In genomic region chr12:111906309-111906875, GRCm38 (mm10) we compare ENCODE assay signal across 8 mouse cellular contexts. TPM values are rescaled to one million over a fixed set of nuclear protein-coding genes. Genes with fewer than 3 reads are reported as not detected.
DNase-seq lines count a peak whose midpoint lies in the region; ATAC-seq and TF ChIP-seq lines count a peak whose summit lies in the region.
"Had no signal": no experiment of that assay in that cellular context is flagged by ENCODE, and none has a peak within 500 bp of the region (broad histone marks: within the 10 kb centered on the region; RNA-seq: fewer than 3 reads in every experiment).

No protein-coding gene starts in this region.

- peak overlapping the region; percentile 81 for H3K4me3 ChIP-seq in liver, embryonic 11.5 days (ENCODE audit: low read depth, low read length)
- peak overlapping the region; percentile 81 for H3K4me3 ChIP-seq in forebrain, postnatal 0 days (ENCODE audit: low read depth, low read length)
- 0 out of 2 replicates have a peak overlapping the region, but pooled peaks have one; percentile 88 for H3K4me3 ChIP-seq in limb, embryonic 10.5 days
- peak overlapping the region; percentile 72 for H3K4me3 ChIP-seq in neural tube, embryonic 15.5 days (replicated peaks)

- peaks cover 20% of the 10 kb centered on the region for H3K4me1 ChIP-seq in liver, embryonic 11.5 days (replicated peaks; ENCODE audit: control insufficient read depth, insufficient read depth, low read length)
- peaks cover 13% of the 10 kb centered on the region; the same call in 1 of the 2 replicates for H3K4me1 ChIP-seq in forebrain, postnatal 0 days (ENCODE audit: insufficient read depth)
- H3K4me1 ChIP-seq in limb, embryonic 10.5 days: peaks cover 19% of the 10 kb centered on the region
- peaks cover 17% of the 10 kb centered on the region for H3K4me1 ChIP-seq in neural tube, embryonic 15.5 days

- TF ChIP-seq CTCF in forebrain, postnatal 0 days (IDR thresholded peaks at IDR 0.05; ENCODE audit: low read depth): no peak

- no peak overlapping the region for H3K27ac ChIP-seq in liver, embryonic 11.5 days (ENCODE audit: low read depth, low read length)
- no peak overlapping the region for H3K27ac ChIP-seq in forebrain, postnatal 0 days (ENCODE audit: low read depth, low read length)
- no peak overlapping the region for H3K27ac ChIP-seq in limb, embryonic 10.5 days
- peak overlapping the region; percentile 97; the same call in 1 of the 2 replicates for H3K27ac ChIP-seq in neural tube, embryonic 15.5 days (replicated peaks)

- no peak for DNase-seq in liver, embryonic 11.5 days (ENCODE audit: low spot score)
- DNase-seq in liver: no peak
- no peak for DNase-seq in forebrain, postnatal 0 days
- DNase-seq in limb, embryonic 10.5 days (ENCODE audit: low spot score): no peak
- DNase-seq in spleen, adult 12 weeks (ENCODE audit: low spot score): no peak
- no peak for DNase-seq in cerebellum, adult 11 months
- DNase-seq: right cerebral cortex, postnatal 14 days had no signal

- H3K9ac ChIP-seq in liver, embryonic 11.5 days (ENCODE audit: low read depth, low read length): no peak overlapping the region; the same call in 1 of the 2 replicates
- H3K9ac ChIP-seq in forebrain, postnatal 0 days: peak overlapping the region; percentile 91; the same call in 1 of the 2 replicates
- H3K9ac ChIP-seq in neural tube, embryonic 15.5 days (replicated peaks): peak overlapping the region; percentile 86; the same call in 1 of the 2 replicates

- WGBS in liver, embryonic 11.5 days: 34% methylated on average over 5 of the region's 5 CpGs
- WGBS in forebrain, postnatal 0 days: 44% methylated on average over 5 of the region's 5 CpGs
- 65% methylated on average over 5 of the region's 5 CpGs for WGBS in limb, embryonic 10.5 days
- 56% methylated on average over 5 of the region's 5 CpGs for WGBS in neural tube, embryonic 15.5 days

- H3K9me3 ChIP-seq in liver, embryonic 11.5 days (ENCODE audit: control insufficient read depth, low read length): no peaks in the 10 kb centered on the region
- no peaks in the 10 kb centered on the region for H3K9me3 ChIP-seq in forebrain, postnatal 0 days (ENCODE audit: low read length)
- no peaks in the 10 kb centered on the region for H3K9me3 ChIP-seq in limb, embryonic 10.5 days (replicated peaks)
- H3K9me3 ChIP-seq in neural tube, embryonic 15.5 days (replicated peaks): no peaks in the 10 kb centered on the region

- H3K4me2 ChIP-seq in liver, embryonic 11.5 days: peak overlapping the region; percentile 92
- peak overlapping the region; percentile 90 for H3K4me2 ChIP-seq in forebrain, postnatal 0 days (ENCODE audit: low read depth)
- H3K4me2 ChIP-seq in neural tube, embryonic 15.5 days: peak overlapping the region; percentile 70

- peaks cover 6% of the 10 kb centered on the region; the same call in 1 of the 2 replicates for H3K27me3 ChIP-seq in liver, embryonic 11.5 days (replicated peaks; ENCODE audit: control insufficient read depth, insufficient read depth, low read length)
- no peaks in the 10 kb centered on the region for H3K27me3 ChIP-seq in forebrain, postnatal 0 days (ENCODE audit: insufficient read depth, low read length)
- peaks cover 52% of the 10 kb centered on the region for H3K27me3 ChIP-seq in limb, embryonic 10.5 days (ENCODE audit: low read depth, poor library complexity, severe bottlenecking)
- peaks cover 11% of the 10 kb centered on the region for H3K27me3 ChIP-seq in neural tube, embryonic 15.5 days (replicated peaks)

- no peak for ATAC-seq in liver, embryonic 11.5 days (replicated peaks; ENCODE audit: low FRiP score)
- no peak for ATAC-seq in forebrain, postnatal 0 days
- no peak for ATAC-seq in neural tube, embryonic 15.5 days (ENCODE audit: low FRiP score)

- no peaks in the 10 kb centered on the region for H3K36me3 ChIP-seq in liver, embryonic 11.5 days (ENCODE audit: control insufficient read depth, insufficient read depth, low read length)
- no peaks in the 10 kb centered on the region for H3K36me3 ChIP-seq in forebrain, postnatal 0 days (ENCODE audit: insufficient read depth)
- no peaks in the 10 kb centered on the region for H3K36me3 ChIP-seq in limb, embryonic 10.5 days
- H3K36me3 ChIP-seq in neural tube, embryonic 15.5 days: no peaks in the 10 kb centered on the region

RNA-seq across cellular contexts. Expression of gene Ppp1r13b, which starts 1.5 kb away (rescaled TPM):
- 10.8 TPM in 2 replicates for polyA plus RNA-seq in liver, embryonic 11.5 days (2014; fragmentation: Nextera tagmentation; extraction: Ambion mirVana)
- total RNA-seq in forebrain, postnatal 0 days (2014; rRNA removed): 47.1 and 53.8 TPM in 2 replicates
- 31.7 and 37.6 TPM in 2 replicates for polyA plus RNA-seq in forebrain, postnatal 0 days (2015; fragmentation: Nextera tagmentation; extraction: Ambion mirVana)
- 4.8 and 6.0 TPM in 2 replicates for polyA plus RNA-seq in limb, embryonic 10.5 days (2016; fragmentation: Nextera tagmentation; extraction: Ambion mirVana)
- 32.1 and 33.5 TPM in 2 replicates for polyA plus RNA-seq in neural tube, embryonic 15.5 days (2015; fragmentation: Nextera tagmentation; extraction: Ambion mirVana)
